Mouse (Mus musculus) ES-Bruce4 (cell line): Measurements from ENCODE around the gene Gm10300. TPM values are rescaled to one million over a fixed set of nuclear protein-coding genes. Genes with fewer than 3 reads are reported as not detected.

ENCODE experiments used
- H3K27ac ChIP-seq: 2 replicates; pipeline ENCODE4 v1.5.1; 2012; ENCODE audit warnings: low read length, inconsistent platforms; ENCODE audit not compliant: insufficient read depth
- H3K27me3 ChIP-seq: 2 replicates; pipeline ENCODE4 v1.6.1; 2012; ENCODE audit warnings: mild to moderate bottlenecking, low read length, inconsistent platforms; ENCODE audit not compliant: control insufficient read depth, poor library complexity, insufficient read depth, severe bottlenecking
- H3K36me3 ChIP-seq: 2 replicates; pipeline ENCODE4 v1.6.1; 2012; ENCODE audit warnings: inconsistent platforms, mild to moderate bottlenecking, low read length, moderate library complexity; ENCODE audit not compliant: control insufficient read depth, poor library complexity, insufficient read depth, severe bottlenecking
- H3K4me1 ChIP-seq: one replicate; pipeline ENCODE4 v1.8.1; 2011; ENCODE audit warnings: low read length; ENCODE audit not compliant: control insufficient read depth, insufficient read depth
- H3K4me3 ChIP-seq: 2 replicates; pipeline ENCODE4 v1.5.1; 2011; ENCODE audit warnings: low read depth, mild to moderate bottlenecking, low read length
- H3K9ac ChIP-seq: 2 replicates; pipeline ENCODE4 v1.6.1; 2012; ENCODE audit warnings: low read depth, mild to moderate bottlenecking, inconsistent platforms; ENCODE audit not compliant: poor library complexity, severe bottlenecking
- H3K9me3 ChIP-seq: replicated peaks from 2 replicates; pipeline ENCODE4 v1.6.1; 2012; ENCODE audit warnings: mild to moderate bottlenecking, low read length, inconsistent platforms; ENCODE audit not compliant: control insufficient read depth, poor library complexity, insufficient read depth, severe bottlenecking
- CTCF ChIP-seq: IDR thresholded peaks from one replicate; pipeline ENCODE4 v1.8.1; 2011; ENCODE audit warnings: low read depth, low read length
- EP300 ChIP-seq: IDR thresholded peaks from 2 replicates; pipeline ENCODE4 v1.6.1; 2011; ENCODE audit warnings: low read depth, low read length; ENCODE audit not compliant: insufficient read depth
- POLR2A ChIP-seq: IDR thresholded peaks from one replicate; pipeline ENCODE4 v1.8.1; 2011; ENCODE audit warnings: low read length; ENCODE audit not compliant: insufficient read depth
- polyA plus RNA-seq: library from polyadenylated mRNA; stranded (reverse); fragments of >200 nt; gene quantifications from 2 replicates; pipeline ENCODE4 v1.2.4, GENCODE M21; 2011; ENCODE audit warnings: low read depth; ENCODE audit not compliant: missing spikeins, insufficient read depth, insufficient read length

The Gm10300 gene
- polyA plus RNA-seq, 1 experiment: not detected

GRCm38 (mm10) chr4:132074933-132075769 is 654 bp downstream of the Gm10300 start, which contains the start of gene Epb41:
Epb41 (minus strand) TSS chr4:132075321.
- TF ChIP-seq EP300 (no peak), POLR2A (peak; percentile 37)
- H3K27ac ChIP-seq: no peak within 1 kb of the TSS; the same call in 1 of the 2 replicates
- H3K27me3 ChIP-seq: no peaks in the 10 kb centered on the region

GRCm38 (mm10) chr4:132075796-132076195 is 1.3 kb downstream of the Gm10300 start:
- Histone ChIP-seq H3K36me3 (no peaks in the 10 kb centered on the region), H3K9me3 (no peaks in the 10 kb centered on the region), H3K9ac (0 out of 2 replicates have a peak overlapping the region, but pooled peaks have one; percentile 15), H3K27ac (no peak overlapping the region), H3K27me3 (no peaks in the 10 kb centered on the region), H3K4me3 (no peak overlapping the region), H3K4me1 (peaks cover 4% of the 10 kb centered on the region)
- TF ChIP-seq POLR2A: no peak
- TF ChIP-seq CTCF: no peak
- no peak for TF ChIP-seq EP300

More at GRCm38 (mm10) chr4:132074933-132075769, 654 bp downstream of the Gm10300 start, which contains the start of gene Epb41:
- H3K36me3 ChIP-seq: no peaks in the 10 kb centered on the region
- H3K4me1 ChIP-seq: peaks cover 4% of the 10 kb centered on the region
- no peaks in the 10 kb centered on the region for H3K9me3 ChIP-seq
- peak within 1 kb of the TSS; percentile 74 for H3K4me3 ChIP-seq
- H3K9ac ChIP-seq: peak within 1 kb of the TSS; percentile 71

- TF ChIP-seq EP300 (no peak), POLR2A (no peak), CTCF (no peak)
- Histone ChIP-seq H3K4me3 (peak overlapping the region; percentile 48), H3K9ac (peak overlapping the region; percentile 15; the same call in 1 of the 2 replicates), H3K4me1 (peaks cover 4% of the 10 kb centered on the region), H3K36me3 (no peaks in the 10 kb centered on the region), H3K9me3 (no peaks in the 10 kb centered on the region), H3K27me3 (no peaks in the 10 kb centered on the region), H3K27ac (no peak overlapping the region; the same call in 1 of the 2 replicates)
Measured at GRCm38 (mm10) chr4:132076480-132077405, 2.2 kb downstream of the Gm10300 start.

GRCm38 (mm10) chr4:132077445-132077844 is 2.9 kb downstream of the Gm10300 start:
- H3K9ac ChIP-seq: no peak overlapping the region
- no peaks in the 10 kb centered on the region for H3K36me3 ChIP-seq
- H3K4me3 ChIP-seq: no peak overlapping the region
- H3K4me1 ChIP-seq: peaks cover 4% of the 10 kb centered on the region
- no peak overlapping the region for H3K27ac ChIP-seq
- no peaks in the 10 kb centered on the region for H3K27me3 ChIP-seq
- H3K9me3 ChIP-seq: no peaks in the 10 kb centered on the region
- no peak for TF ChIP-seq EP300
- no peak for TF ChIP-seq CTCF
- TF ChIP-seq POLR2A: no peak

GRCm38 (mm10) chr4:132078296-132078714 is 3.8 kb downstream of the Gm10300 start:
- H3K9me3 ChIP-seq: no peaks in the 10 kb centered on the region
- no peaks in the 10 kb centered on the region for H3K36me3 ChIP-seq
- peaks cover 4% of the 10 kb centered on the region for H3K4me1 ChIP-seq
- H3K27ac ChIP-seq: no peak overlapping the region
- TF ChIP-seq CTCF: no peak
- TF ChIP-seq EP300: no peak
- no peak overlapping the region for H3K4me3 ChIP-seq
- no peak overlapping the region for H3K9ac ChIP-seq
- no peaks in the 10 kb centered on the region for H3K27me3 ChIP-seq
